In genomic region chr7:125308433-125308832, GRCm38 (mm10) we compare ENCODE assay signal across 15 mouse cellular contexts.
"Had no signal": no experiment of that assay in that cellular context is flagged by ENCODE, and none has a peak within 500 bp of the region (broad histone marks: within the 10 kb centered on the region; RNA-seq: fewer than 3 reads in every experiment).

No protein-coding gene starts in this region.

- H3K9me3 ChIP-seq: liver, embryonic 12.5 days; neural tube, embryonic 12.5 days; stomach, embryonic 15.5 days had no signal

- H3K4me1 ChIP-seq: liver, embryonic 12.5 days; neural tube, embryonic 12.5 days; stomach, embryonic 15.5 days had no signal

- H3K27ac ChIP-seq: liver, embryonic 12.5 days; liver, embryonic 14.5 days; neural tube, embryonic 12.5 days; stomach, embryonic 15.5 days; stomach, postnatal 0 days had no signal

- H3K4me2 ChIP-seq: liver, embryonic 12.5 days; lung, embryonic 14.5 days; midbrain, embryonic 11.5 days; neural tube, embryonic 12.5 days; stomach, embryonic 15.5 days had no signal

- H3K27me3 ChIP-seq: liver, embryonic 12.5 days; neural tube, embryonic 12.5 days; stomach, embryonic 15.5 days had no signal

- H3K4me3 ChIP-seq: liver, embryonic 12.5 days; myocyte; neural tube, embryonic 12.5 days; stomach, embryonic 15.5 days had no signal

- DNase-seq: lung, adult 18-20 months; lung, embryonic 14.5 days; lung, postnatal 10 days; lung, postnatal 4 days; right cerebral cortex, postnatal 14 days; thymus, adult 2 months; thymus, postnatal 25 days; thymus, postnatal 4 days had no signal

- H3K9ac ChIP-seq: liver, embryonic 12.5 days; liver, embryonic 14.5 days; lung, embryonic 14.5 days; neural tube, embryonic 12.5 days; stomach, embryonic 15.5 days had no signal

- H3K36me3 ChIP-seq: liver, embryonic 12.5 days; neural tube, embryonic 12.5 days; stomach, embryonic 15.5 days had no signal

- ATAC-seq: liver, embryonic 12.5 days had no signal
